Mouse (Mus musculus): ENCODE results near the gene Nps. TPM values are rescaled to one million over a fixed set of nuclear protein-coding genes. Genes with fewer than 3 reads are reported as not detected.
"Not testable (repeated sequence)": the region's sequence is repeated elsewhere in the genome, so short reads cannot be mapped to it uniquely, and the experiment has no call there.

Gene Nps
- total RNA-seq (2021) (not detected), polyA plus RNA-seq (2012; rRNA removed) (not detected in 2 replicates)
- long read RNA-seq, result 0 reads

- H3K79me2 ChIP-seq (replicated peaks; ENCODE audit: control insufficient read depth, insufficient read depth, low read length); H3K27me3 ChIP-seq (ENCODE audit: control insufficient read depth, insufficient read depth, low read length); H3K4me3 ChIP-seq; H3K36me3 ChIP-seq (ENCODE audit: control insufficient read depth, insufficient read depth, low read length); H3K27ac ChIP-seq; DNase-seq; H3K9ac ChIP-seq (ENCODE audit: low read depth, low read length); intact Hi-C loops (cut with DNase I); H3K4me1 ChIP-seq (ENCODE audit: control insufficient read depth, insufficient read depth, low read length): not testable (repeated sequence)
- WGBS, result 85% methylated on average over 19 of the region's 19 CpGs
Observed at GRCm38 (mm10) chr7:135258053-135258753, at the start of gene Nps. Gene Nps, plus strand, starts transcription at chr7:135258703.

GRCm38 (mm10) chr7:135208947-135209567 is 49.4 kb upstream of the Nps start:
- DNase-seq, result no peak
- no peak for TF ChIP-seq POLR2A (IDR thresholded peaks at IDR 0.05; ENCODE audit: insufficient read depth, low read depth, low read length)
- no peak for TF ChIP-seq EP300 (IDR thresholded peaks at IDR 0.05; ENCODE audit: insufficient read depth, low read depth, low read length)
- no peak for TF ChIP-seq CTCF (IDR thresholded peaks at IDR 0.05)
- H3K79me2 ChIP-seq (replicated peaks; ENCODE audit: control insufficient read depth, insufficient read depth, low read length), result no peaks in the 10 kb centered on the region
- no peak overlapping the region for H3K27ac ChIP-seq
- no peaks in the 10 kb centered on the region for H3K27me3 ChIP-seq (ENCODE audit: control insufficient read depth, insufficient read depth, low read length)
- WGBS, result 69% methylated on average over 6 of the region's 6 CpGs
- no peak overlapping the region for H3K9ac ChIP-seq (ENCODE audit: low read depth, low read length)
- no peak overlapping the region for H3K4me3 ChIP-seq
- H3K4me1 ChIP-seq (ENCODE audit: control insufficient read depth, insufficient read depth, low read length), result peaks cover 2% of the 10 kb centered on the region
- H3K36me3 ChIP-seq (ENCODE audit: control insufficient read depth, insufficient read depth, low read length), result no peaks in the 10 kb centered on the region; the same call in 1 of the 2 replicates
- intact Hi-C loops (cut with DNase I), result no loop called here

- no peak for DNase-seq
- H3K9ac ChIP-seq (ENCODE audit: low read depth, low read length), result no peak overlapping the region
- H3K4me1 ChIP-seq (ENCODE audit: control insufficient read depth, insufficient read depth, low read length), result peaks cover 2% of the 10 kb centered on the region
- H3K27me3 ChIP-seq (ENCODE audit: control insufficient read depth, insufficient read depth, low read length), result no peaks in the 10 kb centered on the region
- intact Hi-C loops (cut with DNase I), result no loop called here
- no peak for TF ChIP-seq CTCF (IDR thresholded peaks at IDR 0.05)
- TF ChIP-seq POLR2A (IDR thresholded peaks at IDR 0.05; ENCODE audit: insufficient read depth, low read depth, low read length), result no peak
- TF ChIP-seq EP300 (IDR thresholded peaks at IDR 0.05; ENCODE audit: insufficient read depth, low read depth, low read length), result no peak
- H3K79me2 ChIP-seq (replicated peaks; ENCODE audit: control insufficient read depth, insufficient read depth, low read length), result no peaks in the 10 kb centered on the region
- no peak overlapping the region for H3K4me3 ChIP-seq
- H3K27ac ChIP-seq, result no peak overlapping the region
- H3K36me3 ChIP-seq (ENCODE audit: control insufficient read depth, insufficient read depth, low read length), result no peaks in the 10 kb centered on the region; the same call in 1 of the 2 replicates
Observed at GRCm38 (mm10) chr7:135210296-135210695, 48.2 kb upstream of the Nps start.

- H3K79me2 ChIP-seq (replicated peaks; ENCODE audit: control insufficient read depth, insufficient read depth, low read length), result no peaks in the 10 kb centered on the region
- H3K9ac ChIP-seq (ENCODE audit: low read depth, low read length), result no peak overlapping the region
- no peak for TF ChIP-seq EP300 (IDR thresholded peaks at IDR 0.05; ENCODE audit: insufficient read depth, low read depth, low read length)
- no peak for TF ChIP-seq CTCF (IDR thresholded peaks at IDR 0.05)
- no peak for TF ChIP-seq POLR2A (IDR thresholded peaks at IDR 0.05; ENCODE audit: insufficient read depth, low read depth, low read length)
- DNase-seq, result no peak
- H3K4me1 ChIP-seq (ENCODE audit: control insufficient read depth, insufficient read depth, low read length), result peaks cover 2% of the 10 kb centered on the region
- H3K27me3 ChIP-seq (ENCODE audit: control insufficient read depth, insufficient read depth, low read length), result no peaks in the 10 kb centered on the region
- H3K36me3 ChIP-seq (ENCODE audit: control insufficient read depth, insufficient read depth, low read length), result no peaks in the 10 kb centered on the region; the same call in 1 of the 2 replicates
- WGBS, result 93% methylated on average over 2 of the region's 2 CpGs
- intact Hi-C loops (cut with DNase I), result no loop called here
- H3K27ac ChIP-seq, result no peak overlapping the region
- no peak overlapping the region for H3K4me3 ChIP-seq
Observed at GRCm38 (mm10) chr7:135210831-135211230, 47.7 kb upstream of the Nps start.

GRCm38 (mm10) chr7:135212505-135212904 is 46.0 kb upstream of the Nps start:
- H3K79me2 ChIP-seq (replicated peaks; ENCODE audit: control insufficient read depth, insufficient read depth, low read length), result no peaks in the 10 kb centered on the region
- intact Hi-C loops (cut with DNase I), result no loop called here
- H3K4me1 ChIP-seq (ENCODE audit: control insufficient read depth, insufficient read depth, low read length), result peaks cover 2% of the 10 kb centered on the region
- no peak overlapping the region for H3K9ac ChIP-seq (ENCODE audit: low read depth, low read length)
- no peak overlapping the region for H3K4me3 ChIP-seq
- H3K27ac ChIP-seq, result no peak overlapping the region
- WGBS, result 6% methylated on average over 2 of the region's 2 CpGs
- TF ChIP-seq POLR2A (IDR thresholded peaks at IDR 0.05; ENCODE audit: insufficient read depth, low read depth, low read length) (no peak), EP300 (IDR thresholded peaks at IDR 0.05; ENCODE audit: insufficient read depth, low read depth, low read length) (no peak), CTCF (IDR thresholded peaks at IDR 0.05) (no peak)
- peak; percentile 32 to 39 for DNase-seq
- no peaks in the 10 kb centered on the region; the same call in 1 of the 2 replicates for H3K36me3 ChIP-seq (ENCODE audit: control insufficient read depth, insufficient read depth, low read length)
- no peaks in the 10 kb centered on the region for H3K27me3 ChIP-seq (ENCODE audit: control insufficient read depth, insufficient read depth, low read length)

- DNase-seq, result no peak
- H3K79me2 ChIP-seq (replicated peaks; ENCODE audit: control insufficient read depth, insufficient read depth, low read length), result no peaks in the 10 kb centered on the region
- TF ChIP-seq CTCF (IDR thresholded peaks at IDR 0.05), result no peak
- no peak for TF ChIP-seq EP300 (IDR thresholded peaks at IDR 0.05; ENCODE audit: insufficient read depth, low read depth, low read length)
- TF ChIP-seq POLR2A (IDR thresholded peaks at IDR 0.05; ENCODE audit: insufficient read depth, low read depth, low read length), result no peak
Observed at GRCm38 (mm10) chr7:135221475-135221874, 37.0 kb upstream of the Nps start.

More at GRCm38 (mm10) chr7:135221475-135221874, 37.0 kb upstream of the Nps start:
- Histone ChIP-seq H3K9ac (ENCODE audit: low read depth, low read length) (no peak overlapping the region), H3K27ac (no peak overlapping the region), H3K4me1 (ENCODE audit: control insufficient read depth, insufficient read depth, low read length) (no peaks in the 10 kb centered on the region), H3K27me3 (ENCODE audit: control insufficient read depth, insufficient read depth, low read length) (no peaks in the 10 kb centered on the region), H3K4me3 (no peak overlapping the region), H3K36me3 (ENCODE audit: control insufficient read depth, insufficient read depth, low read length) (no peaks in the 10 kb centered on the region)
- 80% methylated on average over 2 of the region's 2 CpGs for WGBS
- intact Hi-C loops (cut with DNase I), result no loop called here

Measured in heart, adult 2 months (tissue).